Mouse (Mus musculus): ENCODE results near the gene Gm128. TPM values are rescaled to one million over a fixed set of nuclear protein-coding genes. Genes with fewer than 3 reads are reported as not detected.

The Gm128 gene
- polyA plus RNA-seq, 1 experiment from 2014 or later, result 0.12 TPM

Other genes starting within 250 kb of the Gm128 start
- gene Zfp687, start 226.2 kb downstream of the Gm128 start, polyA plus RNA-seq (2015; fragmentation: Nextera tagmentation; extraction: Ambion mirVana), result 7.2 and 7.4 TPM in 2 replicates
- 151 and 159 TPM in 2 replicates for gene Psmd4, start 199.0 kb downstream of the Gm128 start, polyA plus RNA-seq (2015; fragmentation: Nextera tagmentation; extraction: Ambion mirVana)
- 8.5 and 8.7 TPM in 2 replicates for gene Pip5k1a, start 134.7 kb downstream of the Gm128 start, polyA plus RNA-seq (2015; fragmentation: Nextera tagmentation; extraction: Ambion mirVana)
- gene Vps72, start 130.6 kb downstream of the Gm128 start, polyA plus RNA-seq (2015; fragmentation: Nextera tagmentation; extraction: Ambion mirVana), result 31.4 and 36.6 TPM in 2 replicates
- 0.53 and 0.88 TPM in 2 replicates for gene Tmod4, start 117.1 kb downstream of the Gm128 start, polyA plus RNA-seq (2015; fragmentation: Nextera tagmentation; extraction: Ambion mirVana)
- 25.6 and 26.1 TPM in 2 replicates for gene Scnm1, start 107.6 kb downstream of the Gm128 start, polyA plus RNA-seq (2015; fragmentation: Nextera tagmentation; extraction: Ambion mirVana)
- 7.1 and 8.3 TPM in 2 replicates for gene Lysmd1, start 107.5 kb downstream of the Gm128 start, polyA plus RNA-seq (2015; fragmentation: Nextera tagmentation; extraction: Ambion mirVana)
- 9.3 and 9.8 TPM in 2 replicates for gene Tnfaip8l2, start 99.2 kb downstream of the Gm128 start, polyA plus RNA-seq (2015; fragmentation: Nextera tagmentation; extraction: Ambion mirVana)
- 0.37 and 0.68 TPM in 2 replicates for gene Sema6c, start 81.1 kb downstream of the Gm128 start, polyA plus RNA-seq (2015; fragmentation: Nextera tagmentation; extraction: Ambion mirVana)
- gene Gabpb2, start 23.7 kb downstream of the Gm128 start, polyA plus RNA-seq (2015; fragmentation: Nextera tagmentation; extraction: Ambion mirVana), result 6.2 and 7.1 TPM in 2 replicates
- 36.7 and 42.6 TPM in 2 replicates for gene Cdc42se1, start 12.9 kb downstream of the Gm128 start, polyA plus RNA-seq (2015; fragmentation: Nextera tagmentation; extraction: Ambion mirVana)
- 2.2 and 2.7 TPM in 2 replicates for gene Mllt11, start 9.4 kb downstream of the Gm128 start, polyA plus RNA-seq (2015; fragmentation: Nextera tagmentation; extraction: Ambion mirVana)
- not detected in 2 replicates for gene Bnipl, start 9.6 kb upstream of the Gm128 start, polyA plus RNA-seq (2015; fragmentation: Nextera tagmentation; extraction: Ambion mirVana)
- gene Mindy1, start 39.7 kb upstream of the Gm128 start, polyA plus RNA-seq (2015; fragmentation: Nextera tagmentation; extraction: Ambion mirVana), result 18.8 and 20.9 TPM in 2 replicates
- 9.0 and 9.5 TPM in 2 replicates for gene Prune1, start 40.5 kb upstream of the Gm128 start, polyA plus RNA-seq (2015; fragmentation: Nextera tagmentation; extraction: Ambion mirVana)
- 2.1 and 2.8 TPM in 2 replicates for gene Anxa9, start 65.6 kb upstream of the Gm128 start, polyA plus RNA-seq (2015; fragmentation: Nextera tagmentation; extraction: Ambion mirVana)
- gene Cers2, start 73.2 kb upstream of the Gm128 start, polyA plus RNA-seq (2015; fragmentation: Nextera tagmentation; extraction: Ambion mirVana), result 110 and 114 TPM in 2 replicates
- gene Setdb1, start 115.6 kb upstream of the Gm128 start, polyA plus RNA-seq (2015; fragmentation: Nextera tagmentation; extraction: Ambion mirVana), result 12.0 and 12.9 TPM in 2 replicates
- not detected in 2 replicates for gene 4930558C23Rik, start 161.2 kb upstream of the Gm128 start, polyA plus RNA-seq (2015; fragmentation: Nextera tagmentation; extraction: Ambion mirVana)
- 15.4 and 16.4 TPM in 2 replicates for gene Arnt, start 192.8 kb upstream of the Gm128 start, polyA plus RNA-seq (2015; fragmentation: Nextera tagmentation; extraction: Ambion mirVana)

Data from liver, embryonic 15.5 days (tissue).